Mouse (Mus musculus): ENCODE measurements around the gene Ttc30a1.

GRCm38 (mm10) chr2:75997726-75998125, 16.0 kb upstream of the Ttc30a1 start:
- TF ChIP-seq CTCF (IDR thresholded peaks at IDR 0.05; ENCODE audit: low read depth) (no peak), EP300 (IDR thresholded peaks at IDR 0.05; ENCODE audit: low read depth) (no peak)

All from liver, embryonic 14.5 days (tissue).